Mouse (Mus musculus) myocyte (in vitro differentiated cells): ENCODE measurements at regions not wholly inside any gene's neighbourhood (a gene's known extent, or its start where the extent isn't known, plus 50 kb on each side); places are given as distances from the start of the nearest gene placed in this dataset.

Source experiments
- H3K27me3 ChIP-seq: one replicate; pipeline ENCODE4 v1.6.1; 2011; ENCODE audit not compliant: control insufficient read depth, insufficient read depth, insufficient read length
- H3K36me3 ChIP-seq: one replicate; pipeline ENCODE4 v1.6.1; 2011; ENCODE audit not compliant: control insufficient read depth, insufficient read depth
- H3K4me2 ChIP-seq: one replicate; pipeline ENCODE4 v1.6.1; 2011; ENCODE audit warnings: low read depth, control low read depth
- H3K4me3 ChIP-seq: one replicate; pipeline ENCODE4 v1.5.1; 2011; ENCODE audit warnings: mild to moderate bottlenecking, control low read depth, moderate library complexity
- H3K79me2 ChIP-seq: one replicate; pipeline ENCODE4 v1.6.1; 2011; ENCODE audit not compliant: control insufficient read depth, insufficient read depth
- H3ac ChIP-seq: one replicate; pipeline ENCODE4 v1.6.1; 2011; ENCODE audit not compliant: control insufficient read depth, insufficient read length
- CEBPB ChIP-seq: IDR thresholded peaks from 2 replicates; pipeline ENCODE4 v1.6.1; 2011; ENCODE audit warnings: mild to moderate bottlenecking, moderate library complexity; ENCODE audit not compliant: poor library complexity, insufficient read depth, severe bottlenecking
- E2F4 ChIP-seq: IDR thresholded peaks from one replicate; pipeline ENCODE4 v1.6.1; 2011; ENCODE audit warnings: mild to moderate bottlenecking, control low read depth, moderate library complexity; ENCODE audit not compliant: insufficient read depth
- MAX ChIP-seq: IDR thresholded peaks from one replicate; pipeline ENCODE4 v1.6.1; 2011; ENCODE audit warnings: low read depth, mild to moderate bottlenecking, control low read depth
- MYOD1 ChIP-seq, 3 experiments: IDR thresholded peaks; one replicate each; pipeline ENCODE4 v1.6.1; 2011; ENCODE audit warnings: control low read depth in 2 of 3, low read depth in 2 of 3, mild to moderate bottlenecking in 2 of 3, moderate library complexity in 1 of 3; ENCODE audit not compliant: insufficient read length in 2 of 3, control insufficient read depth in 1 of 3
- MYOG ChIP-seq, 3 experiments: IDR thresholded peaks; one replicate each; pipeline ENCODE4 v1.6.1; 2011; ENCODE audit warnings: control low read depth in 2 of 3, low read depth in 2 of 3, mild to moderate bottlenecking in 2 of 3; ENCODE audit not compliant: insufficient read length in 2 of 3, control insufficient read depth in 1 of 3, insufficient read depth in 1 of 3
- POLR2A ChIP-seq: IDR thresholded peaks from one replicate; pipeline ENCODE4 v1.6.1; 2011; ENCODE audit warnings: low read depth, mild to moderate bottlenecking, control low read depth, moderate library complexity; ENCODE audit not compliant: insufficient read length
- POLR2AphosphoS2 ChIP-seq: IDR thresholded peaks from one replicate; pipeline ENCODE4 v1.6.1; 2011; ENCODE audit warnings: low read depth, control low read depth; ENCODE audit not compliant: insufficient read length
- REST ChIP-seq: IDR thresholded peaks from one replicate; pipeline ENCODE4 v1.6.1; 2011; ENCODE audit warnings: mild to moderate bottlenecking, control low read depth, moderate library complexity; ENCODE audit not compliant: insufficient read depth, insufficient read length
- SRF ChIP-seq: IDR thresholded peaks from one replicate; pipeline ENCODE4 v1.6.1; 2011; ENCODE audit warnings: low read depth; ENCODE audit not compliant: control insufficient read depth, insufficient read length
- TCF12 ChIP-seq: IDR thresholded peaks from one replicate; pipeline ENCODE4 v1.6.1; 2011; ENCODE audit warnings: mild to moderate bottlenecking, control low read depth; ENCODE audit not compliant: poor library complexity, insufficient read depth, severe bottlenecking
- TCF3 ChIP-seq: IDR thresholded peaks from one replicate; pipeline ENCODE4 v1.6.1; 2011; ENCODE audit warnings: low read depth, control low read depth; ENCODE audit not compliant: insufficient read length
- USF1 ChIP-seq: IDR thresholded peaks from one replicate; pipeline ENCODE4 v1.6.1; 2011; ENCODE audit warnings: low read depth, mild to moderate bottlenecking, control low read depth, moderate library complexity

DNA sequence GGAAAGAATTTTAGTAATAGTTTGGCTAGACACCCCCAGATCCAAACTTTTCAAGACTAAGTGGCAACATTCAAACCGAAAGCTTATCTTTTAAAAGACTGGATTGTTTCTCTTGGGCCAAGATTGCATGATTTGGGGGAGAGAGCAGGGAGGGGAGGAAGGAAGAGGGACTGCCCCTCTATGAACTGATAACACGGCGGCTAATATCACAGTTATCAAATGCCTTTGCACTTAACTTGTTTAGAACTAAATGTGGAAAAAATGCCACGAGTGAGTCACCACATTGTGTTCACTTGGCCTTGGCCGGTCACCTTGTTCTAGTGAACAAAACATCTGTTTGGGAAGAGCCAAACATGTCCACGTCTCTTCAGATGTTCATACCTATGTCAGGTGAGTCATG lies 92.3 kb downstream of the Tes start:
- Histone ChIP-seq H3K4me2 (no peak overlapping the region), H3K4me3 (no peak overlapping the region), H3ac (no peak overlapping the region), H3K27me3 (no peaks in the 10 kb centered on the region), H3K79me2 (no peaks in the 10 kb centered on the region), H3K36me3 (no peaks in the 10 kb centered on the region)
- TF ChIP-seq MYOD1 (IDR thresholded peaks at IDR 0.05; ENCODE audit: control insufficient read depth in 1 of 3, insufficient read length in 2 of 3, low read depth in 2 of 3): no peak
- TF ChIP-seq TCF3: no peak

DNA sequence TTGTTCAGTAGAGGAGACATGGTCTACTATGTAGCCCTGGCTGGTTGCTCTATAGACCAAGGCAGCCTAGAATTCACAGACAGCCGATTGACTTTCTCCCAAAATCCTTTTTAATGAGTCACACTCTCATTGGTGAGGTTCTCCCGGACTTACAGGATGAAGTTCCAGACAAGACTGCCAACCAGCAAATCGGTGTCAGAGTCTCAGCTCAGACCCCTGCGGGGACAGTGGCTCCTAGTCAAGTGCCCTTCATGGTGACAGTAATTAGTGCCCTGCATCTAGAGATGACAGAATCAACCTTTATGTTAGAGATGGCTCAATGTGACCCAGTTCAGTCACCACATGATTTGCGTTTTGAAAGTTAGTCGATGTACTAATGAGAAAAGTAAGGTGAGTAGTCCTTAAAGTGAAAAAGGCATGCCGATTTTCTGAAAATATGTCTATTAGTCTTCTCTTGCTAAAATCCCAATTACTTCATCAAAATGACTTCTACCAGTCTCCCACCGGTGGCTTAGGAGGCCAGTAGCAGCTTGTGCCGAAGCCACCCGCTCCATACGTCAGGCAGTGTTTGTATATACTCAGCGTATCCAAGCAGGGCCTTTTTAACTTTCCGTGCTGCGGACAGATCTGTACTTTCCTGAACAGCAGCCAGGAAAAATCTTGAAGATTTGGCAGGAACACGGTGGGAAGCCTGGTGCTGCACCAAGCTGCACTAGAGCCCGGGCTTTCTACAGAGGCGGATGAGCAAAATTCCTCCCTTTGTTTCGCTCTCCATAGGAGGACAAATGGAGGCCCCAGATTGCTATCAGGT lies 105.2 kb downstream of the Tes start:
- TF ChIP-seq MAX (no peak), REST (no peak), TCF12 (no peak), TCF3 (no peak), CEBPB (no peak), SRF (no peak), POLR2AphosphoS2 (no peak), E2F4 (no peak), POLR2A (no peak), MYOG (IDR thresholded peaks at IDR 0.05; ENCODE audit: control insufficient read depth in 1 of 3, insufficient read depth in 1 of 3, insufficient read length in 2 of 3, low read depth in 2 of 3) (no peak), MYOD1 (IDR thresholded peaks at IDR 0.05; ENCODE audit: control insufficient read depth in 1 of 3, insufficient read length in 2 of 3, low read depth in 2 of 3) (no peak), USF1 (no peak)
- peak overlapping the region; percentile 89 for H3K4me2 ChIP-seq
- H3K36me3 ChIP-seq: no peaks in the 10 kb centered on the region
- no peak overlapping the region for H3ac ChIP-seq
- no peaks in the 10 kb centered on the region for H3K27me3 ChIP-seq
- H3K4me3 ChIP-seq: peak overlapping the region; percentile 19
- H3K79me2 ChIP-seq: no peaks in the 10 kb centered on the region

DNA sequence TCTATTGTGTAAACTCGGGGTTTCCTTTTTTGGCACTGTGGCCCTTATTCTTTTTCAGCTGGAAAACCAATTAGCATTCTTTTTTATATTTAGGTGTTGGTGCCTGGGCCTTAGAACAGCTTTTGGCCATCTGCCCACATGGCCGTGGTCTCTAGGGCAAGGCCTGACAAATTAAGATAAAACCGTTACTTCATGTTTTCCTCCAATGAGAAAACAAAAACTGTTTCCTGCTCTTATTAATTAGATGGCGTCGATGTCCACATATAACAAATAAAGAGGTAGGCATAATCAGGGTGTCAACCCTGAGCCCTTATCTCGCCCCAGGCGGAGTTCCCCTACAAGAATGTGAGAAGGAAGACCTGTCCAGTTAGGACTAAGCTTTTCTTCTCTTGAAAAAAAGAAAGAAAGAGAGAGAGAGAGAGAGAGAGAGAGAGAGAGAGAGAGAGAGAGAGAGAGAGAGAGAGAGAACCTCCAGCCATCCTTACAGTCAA lies 105.9 kb downstream of the Tes start:
- Histone ChIP-seq H3K4me2 (peak overlapping the region; percentile 89), H3K27me3 (no peaks in the 10 kb centered on the region), H3ac (no peak overlapping the region), H3K36me3 (no peaks in the 10 kb centered on the region), H3K4me3 (peak overlapping the region; percentile 19), H3K79me2 (no peaks in the 10 kb centered on the region)
- TF ChIP-seq TCF3 (no peak), REST (no peak), USF1 (no peak), MYOD1 (IDR thresholded peaks at IDR 0.05; ENCODE audit: control insufficient read depth in 1 of 3, insufficient read length in 2 of 3, low read depth in 2 of 3) (no peak), MYOG (IDR thresholded peaks at IDR 0.05; ENCODE audit: control insufficient read depth in 1 of 3, insufficient read depth in 1 of 3, insufficient read length in 2 of 3, low read depth in 2 of 3) (no peak), CEBPB (no peak), TCF12 (no peak), MAX (no peak), SRF (no peak), POLR2A (no peak), POLR2AphosphoS2 (no peak), E2F4 (no peak)

DNA sequence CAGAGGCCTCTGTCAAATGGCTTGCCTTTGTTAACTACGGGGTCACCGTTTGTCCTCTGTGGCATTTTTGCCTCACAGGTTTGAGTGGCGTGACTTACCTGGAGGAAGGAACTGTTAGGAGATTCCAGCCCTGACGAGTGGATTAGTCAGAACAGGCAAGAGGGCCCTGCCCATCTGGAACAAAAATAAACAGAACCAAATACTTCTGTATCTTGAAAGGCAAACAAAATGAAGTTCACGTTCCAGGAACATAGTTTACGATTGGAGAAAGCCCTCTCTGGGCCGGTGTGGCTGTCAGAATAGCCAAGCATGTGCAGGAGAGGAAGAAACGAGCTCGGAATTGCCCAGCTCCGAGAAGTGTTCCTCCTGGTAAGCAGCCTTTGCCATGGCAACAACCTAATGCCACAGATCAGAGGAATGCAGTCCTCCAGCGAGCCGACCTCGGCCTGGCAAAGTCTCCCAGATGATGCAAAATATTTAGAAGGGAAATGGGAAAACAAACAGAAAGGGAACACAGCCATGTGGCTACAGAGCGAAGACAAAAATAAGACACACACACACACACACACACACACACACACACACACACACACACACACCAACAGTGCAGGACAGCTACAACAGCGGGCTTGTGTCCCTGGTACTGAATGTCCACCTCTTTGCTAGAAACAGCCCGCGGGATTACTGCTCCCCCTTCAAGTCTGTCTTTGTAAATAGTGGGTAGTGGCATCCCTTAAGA lies 106.5 kb downstream of the Tes start:
- TF ChIP-seq TCF3 (no peak), E2F4 (no peak), MYOG (IDR thresholded peaks at IDR 0.05; ENCODE audit: control insufficient read depth in 1 of 3, insufficient read depth in 1 of 3, insufficient read length in 2 of 3, low read depth in 2 of 3) (no peak), MYOD1 (IDR thresholded peaks at IDR 0.05; ENCODE audit: control insufficient read depth in 1 of 3, insufficient read length in 2 of 3, low read depth in 2 of 3) (no peak), CEBPB (no peak), POLR2A (no peak), POLR2AphosphoS2 (no peak), USF1 (no peak), TCF12 (no peak), SRF (no peak), MAX (no peak), REST (no peak)
- H3K27me3 ChIP-seq: no peaks in the 10 kb centered on the region
- H3K4me2 ChIP-seq: peak overlapping the region; percentile 89
- H3ac ChIP-seq: no peak overlapping the region
- no peaks in the 10 kb centered on the region for H3K36me3 ChIP-seq
- no peaks in the 10 kb centered on the region for H3K79me2 ChIP-seq
- peak overlapping the region; percentile 19 for H3K4me3 ChIP-seq
